Mouse (Mus musculus) right cerebral cortex, postnatal 36 days (tissue): ENCODE data around the gene Tnrc6b.
"Not testable (repeated sequence)": the region's sequence is repeated elsewhere in the genome, so short reads cannot be mapped to it uniquely, and the experiment has no call there.

Experiments
- DNase-seq, 2 experiments: peaks; one replicate each; pipeline ENCODE4 v3.0.0; 2022; ENCODE audit warnings: low spot score in 2 of 2, mixed read lengths in 1 of 2

Tnrc6b gene

DNA sequence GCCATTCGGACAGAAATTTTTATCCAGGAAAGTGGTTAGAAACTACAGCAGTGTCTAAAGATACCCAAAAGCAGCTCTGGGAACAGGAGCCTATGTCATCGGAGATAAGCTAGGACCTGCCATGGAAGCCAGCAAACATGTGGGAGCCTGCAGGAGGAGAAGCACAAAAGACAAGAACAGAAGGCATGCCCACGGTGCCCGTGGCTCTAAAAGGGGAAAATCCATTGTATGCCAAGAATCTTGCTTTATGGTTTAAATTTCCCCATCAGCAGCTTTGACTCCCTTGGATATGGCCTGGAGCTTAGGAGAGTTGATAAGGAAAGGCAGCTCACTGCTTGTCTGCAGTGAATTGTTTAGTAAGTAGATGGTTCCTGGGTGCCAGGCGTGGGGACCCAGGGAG, 8.2 kb upstream of the Tnrc6b start:
- DNase-seq: no peak

GRCm38 (mm10) chr15:80703495-80703894, 7.6 kb upstream of the Tnrc6b start:
- DNase-seq: no peak

DNA sequence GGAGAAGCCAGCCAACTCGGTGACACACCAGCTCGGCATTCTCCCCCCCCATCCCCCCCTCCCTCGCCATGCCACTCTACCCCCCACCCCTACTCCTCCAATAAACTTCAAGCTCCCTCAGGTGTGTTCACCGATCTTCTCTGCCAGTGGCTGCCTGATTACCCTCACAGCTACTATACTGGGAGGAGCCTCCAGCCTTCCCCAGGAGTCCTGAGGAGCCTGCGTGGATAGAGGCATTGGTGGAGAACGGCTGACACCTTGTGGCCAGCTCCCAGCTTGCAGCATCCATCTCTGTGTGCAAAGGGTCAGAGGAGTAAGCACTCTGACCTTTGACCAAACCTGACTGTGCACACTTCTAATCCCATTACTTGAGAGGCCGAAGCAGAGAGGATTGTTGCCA, 6.8 kb upstream of the Tnrc6b start:
- DNase-seq: peak; percentile 73 to 75

GRCm38 (mm10) chr15:80705828-80706549, 5.1 kb upstream of the Tnrc6b start:
- peak; percentile 69 to 75 for DNase-seq

GRCm38 (mm10) chr15:80706596-80706995, 4.5 kb upstream of the Tnrc6b start:
- DNase-seq: no peak

DNA sequence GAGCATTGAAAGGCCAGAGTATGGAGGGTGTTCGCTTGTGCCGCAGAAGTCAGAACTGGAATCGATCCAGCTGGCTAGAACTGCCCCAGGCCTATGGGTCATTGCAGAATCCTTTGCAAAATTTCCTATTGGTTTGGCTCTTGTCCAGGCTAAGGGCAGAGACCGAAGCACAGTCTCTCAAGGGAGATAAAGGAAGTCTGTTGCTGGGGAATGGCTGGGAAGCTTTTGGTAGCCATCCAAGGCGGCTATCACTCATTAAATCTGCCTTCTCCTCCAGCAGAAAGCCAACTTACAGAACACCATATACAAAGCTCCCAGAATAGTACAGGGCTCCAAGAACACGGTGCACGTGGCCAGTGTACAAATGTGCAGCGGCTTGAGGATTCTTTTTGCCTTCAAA, 4.0 kb upstream of the Tnrc6b start:
- DNase-seq: peak; percentile 40 to 54

GRCm38 (mm10) chr15:80709593-80709992, 1.5 kb upstream of the Tnrc6b start:
- no peak for DNase-seq

GRCm38 (mm10) chr15:80710257-80710607, 881 bp upstream of the Tnrc6b start:
- no peak for DNase-seq

DNA sequence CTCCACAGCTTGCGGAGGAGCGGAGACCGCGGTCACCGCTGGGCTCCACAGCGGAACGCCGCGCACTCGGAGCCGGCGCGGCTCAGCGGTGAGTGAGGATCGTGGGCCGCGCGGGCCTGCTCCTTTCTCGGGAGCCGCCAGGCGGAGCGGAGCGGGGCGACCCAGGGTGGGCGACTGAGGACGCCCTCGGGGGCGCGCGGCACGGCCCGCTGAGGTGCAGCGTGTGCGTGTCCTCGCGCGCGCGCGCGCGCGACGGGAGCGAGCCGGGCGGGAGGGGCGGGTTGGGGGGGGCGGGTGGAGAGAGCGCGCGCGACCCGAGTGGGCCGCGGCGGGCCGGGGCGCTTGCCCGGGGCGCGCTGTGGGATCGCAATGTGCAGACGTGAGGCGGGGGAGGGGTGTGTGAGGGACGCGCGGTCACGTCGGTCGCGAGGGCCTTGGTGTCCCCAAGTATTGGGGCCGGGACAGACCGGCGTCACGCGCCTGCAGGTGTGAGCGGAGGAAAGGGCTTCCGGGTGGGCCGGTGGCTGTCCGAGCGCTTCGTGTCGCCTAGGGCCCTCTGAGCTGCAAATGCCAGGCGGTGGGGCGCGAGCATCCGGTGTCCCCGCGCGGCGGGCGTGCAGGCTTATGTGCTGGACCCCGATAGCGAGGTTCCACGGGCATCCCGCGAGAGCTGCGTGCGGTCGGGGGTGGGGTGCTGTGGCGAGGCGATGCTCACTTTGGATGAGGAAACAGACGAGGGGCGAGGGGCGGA, 463 bp downstream of the Tnrc6b start:
- peak; percentile 35 to 45 for DNase-seq

- DNase-seq: no peak
These were observed 3.2 kb downstream of the Tnrc6b start for GRCm38 (mm10) chr15:80714299-80714698.

DNA sequence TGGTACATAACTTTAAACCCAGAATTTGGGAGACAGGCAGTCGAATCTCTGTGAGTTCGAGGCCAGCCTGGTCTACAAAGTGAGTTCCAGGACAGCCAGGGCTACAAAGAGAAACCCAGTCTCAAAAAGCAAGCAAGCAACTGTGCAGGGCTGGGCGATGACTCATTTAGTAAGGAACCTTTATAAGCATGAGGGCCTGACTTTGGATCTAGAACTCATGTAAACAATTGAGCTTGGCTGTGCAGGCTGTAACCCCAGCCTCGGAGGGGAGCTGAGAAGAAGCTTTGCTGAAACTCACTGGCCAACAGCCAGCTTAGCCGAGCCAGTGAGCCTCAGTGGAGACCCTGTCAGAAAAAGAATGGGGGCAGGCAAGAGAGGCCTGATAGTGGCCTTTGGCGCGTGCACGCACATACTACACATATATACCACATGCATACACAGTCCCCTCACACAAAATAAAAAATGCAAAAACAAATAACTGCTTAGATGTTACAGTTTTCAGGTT, 5.6 kb downstream of the Tnrc6b start:
- DNase-seq: no peak

GRCm38 (mm10) chr15:80717431-80717830, 6.3 kb downstream of the Tnrc6b start:
- no peak for DNase-seq

GRCm38 (mm10) chr15:80720249-80720648, 9.1 kb downstream of the Tnrc6b start:
- DNase-seq: no peak

GRCm38 (mm10) chr15:80721861-80722260, 10.7 kb downstream of the Tnrc6b start:
- DNase-seq: no peak

DNA sequence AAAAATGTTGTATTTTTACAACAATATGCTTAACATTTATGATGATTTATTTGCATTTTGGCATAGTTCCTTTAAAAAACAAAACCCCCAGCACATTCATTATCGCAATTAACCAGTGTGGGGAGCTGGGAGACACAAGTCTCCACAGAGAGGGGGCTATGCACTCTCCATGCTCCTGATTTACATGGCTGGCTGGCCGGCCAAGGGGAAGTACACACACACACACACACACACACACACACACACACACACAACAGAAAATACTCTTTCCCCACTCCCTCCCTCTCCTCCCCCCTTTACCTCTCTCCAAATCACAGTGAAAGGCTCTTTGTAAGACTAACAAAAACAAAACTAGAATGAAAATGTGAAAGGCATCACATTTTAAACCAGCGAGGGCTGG, 11.3 kb downstream of the Tnrc6b start:
- DNase-seq: no peak

- DNase-seq: no peak
These were observed 18.4 kb downstream of the Tnrc6b start for GRCm38 (mm10) chr15:80729477-80729876.

DNA sequence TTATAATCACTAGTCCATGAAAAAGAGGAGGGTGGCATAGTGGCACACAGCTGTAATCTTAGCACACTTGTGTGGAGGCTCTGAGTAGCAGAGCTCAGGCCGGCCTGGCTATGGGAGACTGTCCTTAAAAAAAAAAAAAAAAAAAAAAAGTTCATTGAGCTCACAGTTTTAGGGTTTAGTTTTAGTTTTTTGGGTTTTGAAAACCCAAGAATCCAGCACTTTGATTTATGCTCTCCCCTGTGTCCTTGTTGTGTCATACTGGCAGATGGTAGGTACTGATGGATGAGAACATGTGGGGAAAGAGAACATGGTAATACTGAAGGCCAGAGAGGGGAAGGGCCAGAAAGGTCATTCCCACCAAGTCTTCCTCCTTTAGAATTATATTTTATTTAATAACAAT, 19.9 kb downstream of the Tnrc6b start:
- no peak for DNase-seq

GRCm38 (mm10) chr15:80731511-80731910, 20.4 kb downstream of the Tnrc6b start:
- DNase-seq: no peak

- no peak for DNase-seq
These were observed 21.3 kb downstream of the Tnrc6b start for GRCm38 (mm10) chr15:80732266-80733030.

GRCm38 (mm10) chr15:80735300-80735699, 24.2 kb downstream of the Tnrc6b start:
- DNase-seq: no peak

- DNase-seq: not testable (repeated sequence)
These were observed 24.6 kb downstream of the Tnrc6b start for GRCm38 (mm10) chr15:80735708-80736107.

- DNase-seq: no peak
These were observed 25.4 kb downstream of the Tnrc6b start for GRCm38 (mm10) chr15:80736553-80736952.
